Mouse (Mus musculus) limb, embryonic 11.5 days (tissue): ENCODE results near the gene Nmnat2. TPM values are rescaled to one million over a fixed set of nuclear protein-coding genes. Genes with fewer than 3 reads are reported as not detected.
A peak's percentile ranks its signal among the peaks of the same experiment; 100 is the strongest.

Experiments
- ATAC-seq: fragments of 200-750 bp; cut with Nextera tagmentation; 2 replicates; pipeline ENCODE4 v1.8.0; 2017; ENCODE audit warnings: low read depth; ENCODE audit not compliant: insufficient number of reproducible peaks, low FRiP score, low TSS enrichment
- DNase-seq: peaks from one replicate; pipeline ENCODE4 v3.0.0-alpha.2; 2015; ENCODE audit warnings: low spot score
- H3K27ac ChIP-seq: fragments of 300-500 bp; sonication (generic); replicated peaks from 2 replicates; pipeline ENCODE4 v1.5.1; 2014; ENCODE audit warnings: low read depth, mild to moderate bottlenecking, low read length
- H3K27me3 ChIP-seq: fragments of 300-500 bp; sonication (generic); 2 replicates; pipeline ENCODE4 v1.6.1; 2014; ENCODE audit warnings: mild to moderate bottlenecking, low read length, mixed read lengths; ENCODE audit not compliant: control insufficient read depth, insufficient read depth
- H3K36me3 ChIP-seq: fragments of 300-500 bp; sonication (generic); 2 replicates; pipeline ENCODE4 v1.6.1; 2014; ENCODE audit warnings: mild to moderate bottlenecking, low read length, moderate library complexity, mixed read lengths; ENCODE audit not compliant: control insufficient read depth, insufficient read depth
- H3K4me1 ChIP-seq: fragments of 300-500 bp; sonication (generic); 2 replicates; pipeline ENCODE4 v1.6.1; 2014; ENCODE audit warnings: low read length, mixed read lengths; ENCODE audit not compliant: control insufficient read depth, insufficient read depth
- H3K4me2 ChIP-seq: fragments of 300-500 bp; sonication (generic); 2 replicates; pipeline ENCODE4 v1.6.1; 2014; ENCODE audit warnings: low read depth, mild to moderate bottlenecking, moderate library complexity; ENCODE audit not compliant: severe bottlenecking
- H3K4me3 ChIP-seq: fragments of 300-500 bp; sonication (generic); 2 replicates; pipeline ENCODE4 v1.5.1; 2014; ENCODE audit warnings: low read depth, low read length
- H3K9ac ChIP-seq: fragments of 300-500 bp; sonication (generic); 2 replicates; pipeline ENCODE4 v1.6.1; 2014; ENCODE audit warnings: mild to moderate bottlenecking, low read length
- H3K9me3 ChIP-seq: fragments of 300-500 bp; sonication (generic); 2 replicates; pipeline ENCODE4 v1.6.1; 2016; ENCODE audit warnings: low read length; ENCODE audit not compliant: control insufficient read depth
- WGBS: fragments of 180-500 bp; shearing (Covaris S2); extraction: QIAGEN DNeasy Blood & Tissue Kit; methylation state at CpG from one replicate; pipeline ENCODE4 v1.1.7; 2014; 5-methylcytosine and 5-hydroxymethylcytosine counted together
- polyA plus RNA-seq: library from polyadenylated mRNA; unstranded; fragments of >200 nt; fragmentation: Nextera tagmentation; extraction: Ambion mirVana; gene quantifications from 2 replicates; pipeline ENCODE4 v1.2.1, GENCODE M21; 2014

Gene Nmnat2
- polyA plus RNA-seq, 1 experiment from 2014 or later, result 0.37 TPM

DNA sequence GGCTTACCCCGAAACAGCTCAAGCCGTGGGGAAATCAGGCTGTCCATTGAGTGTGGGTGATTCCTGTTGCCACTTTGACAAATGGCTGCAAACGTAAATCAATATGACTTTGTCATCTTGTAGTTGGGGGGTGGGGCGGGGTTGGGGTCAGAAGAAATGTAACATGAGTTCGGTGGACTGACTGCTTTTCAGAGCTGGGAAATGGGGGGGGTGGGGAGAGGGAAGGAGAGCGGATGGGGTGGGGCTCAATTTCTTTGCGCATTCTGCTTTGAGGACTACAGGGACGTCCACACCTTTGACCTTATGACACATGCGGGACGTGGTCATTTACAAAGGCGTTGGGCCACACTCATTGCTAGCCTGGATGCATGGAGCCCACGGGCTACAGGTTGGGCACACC, 77.2 kb downstream of the Nmnat2 start:
- H3K27ac ChIP-seq, result no peak overlapping the region
- H3K4me3 ChIP-seq, result no peak overlapping the region
- H3K27me3 ChIP-seq, result no peaks in the 10 kb centered on the region
- H3K4me1 ChIP-seq, result peaks cover 3% of the 10 kb centered on the region; the same call in 1 of the 2 replicates
- no peak overlapping the region for H3K4me2 ChIP-seq
- no peak for DNase-seq
- H3K36me3 ChIP-seq, result no peaks in the 10 kb centered on the region
- no peak overlapping the region for H3K9ac ChIP-seq
- no peak for ATAC-seq
- H3K9me3 ChIP-seq, result no peaks in the 10 kb centered on the region
- 67% methylated on average over 12 of the region's 12 CpGs for WGBS

DNA sequence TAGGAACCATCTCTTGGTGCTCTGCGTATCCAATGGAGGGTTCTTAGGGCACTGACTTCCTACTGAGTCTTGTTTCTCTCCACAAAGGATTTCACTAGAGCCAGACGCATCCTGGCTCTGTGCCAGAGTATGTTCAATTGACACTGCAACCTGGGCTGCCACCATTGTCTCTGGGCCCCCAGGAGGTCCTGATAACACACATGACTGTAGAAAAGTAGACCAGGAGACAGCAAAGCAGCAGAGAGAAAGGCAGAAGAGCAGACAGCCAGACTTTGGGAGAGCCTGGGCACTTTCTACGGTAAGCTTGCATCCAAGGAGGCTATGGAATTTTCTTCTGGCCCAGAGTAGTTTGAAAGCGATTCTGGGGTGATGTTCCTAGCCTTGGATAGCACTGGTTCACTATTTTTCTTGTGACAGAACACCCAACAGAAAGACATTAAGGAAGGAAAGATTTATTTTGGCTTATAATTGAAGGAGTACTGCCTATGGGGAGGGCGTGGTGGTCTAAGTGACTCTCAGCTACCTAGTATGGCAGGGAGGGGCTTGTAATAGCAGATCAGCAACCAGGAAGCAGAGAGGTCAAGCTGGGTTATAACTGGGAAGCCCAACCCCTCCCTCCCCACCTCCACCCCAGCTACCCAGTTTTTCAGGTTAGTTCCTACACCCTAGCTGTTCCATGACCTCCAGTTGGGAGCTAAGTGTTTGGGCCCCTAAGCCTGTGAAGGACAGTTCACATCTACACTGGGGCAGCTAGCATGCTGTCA, 78.5 kb downstream of the Nmnat2 start:
- H3K4me2 ChIP-seq, result no peak overlapping the region
- no peaks in the 10 kb centered on the region for H3K27me3 ChIP-seq
- no peak overlapping the region for H3K27ac ChIP-seq
- 80% methylated on average over 5 of the region's 5 CpGs for WGBS
- ATAC-seq (no peak), DNase-seq (no peak)
- H3K4me3 ChIP-seq, result no peak overlapping the region
- H3K36me3 ChIP-seq, result no peaks in the 10 kb centered on the region
- H3K4me1 ChIP-seq, result peaks cover 3% of the 10 kb centered on the region; the same call in 1 of the 2 replicates
- no peak overlapping the region for H3K9ac ChIP-seq
- no peaks in the 10 kb centered on the region for H3K9me3 ChIP-seq

DNA sequence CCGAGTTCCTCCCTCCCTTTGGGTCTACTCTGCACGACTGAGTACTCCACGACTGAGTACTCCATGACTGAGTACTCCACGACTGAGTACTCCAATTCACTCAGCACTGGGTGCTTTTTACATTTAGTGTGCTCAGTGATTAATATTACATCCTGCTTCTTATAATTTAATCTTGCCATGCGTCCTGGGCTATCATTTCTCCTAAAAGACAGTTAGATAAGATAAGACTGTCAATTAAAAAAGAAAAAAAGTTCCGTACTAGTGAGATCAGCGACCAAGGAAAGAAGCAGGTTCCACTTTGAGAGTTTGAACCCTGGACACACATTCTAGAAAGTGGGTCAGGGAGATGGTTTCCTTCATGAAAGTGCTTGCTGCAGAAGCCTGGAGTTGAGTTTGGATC, 79.3 kb downstream of the Nmnat2 start:
- ATAC-seq, result no peak
- H3K4me3 ChIP-seq, result no peak overlapping the region
- no peak overlapping the region for H3K9ac ChIP-seq
- peaks cover 3% of the 10 kb centered on the region; the same call in 1 of the 2 replicates for H3K4me1 ChIP-seq
- H3K9me3 ChIP-seq, result no peaks in the 10 kb centered on the region
- H3K27ac ChIP-seq, result no peak overlapping the region
- DNase-seq, result no peak
- H3K36me3 ChIP-seq, result no peaks in the 10 kb centered on the region
- no peaks in the 10 kb centered on the region for H3K27me3 ChIP-seq
- 78% methylated on average over 7 of the region's 7 CpGs for WGBS
- H3K4me2 ChIP-seq, result no peak overlapping the region

DNA sequence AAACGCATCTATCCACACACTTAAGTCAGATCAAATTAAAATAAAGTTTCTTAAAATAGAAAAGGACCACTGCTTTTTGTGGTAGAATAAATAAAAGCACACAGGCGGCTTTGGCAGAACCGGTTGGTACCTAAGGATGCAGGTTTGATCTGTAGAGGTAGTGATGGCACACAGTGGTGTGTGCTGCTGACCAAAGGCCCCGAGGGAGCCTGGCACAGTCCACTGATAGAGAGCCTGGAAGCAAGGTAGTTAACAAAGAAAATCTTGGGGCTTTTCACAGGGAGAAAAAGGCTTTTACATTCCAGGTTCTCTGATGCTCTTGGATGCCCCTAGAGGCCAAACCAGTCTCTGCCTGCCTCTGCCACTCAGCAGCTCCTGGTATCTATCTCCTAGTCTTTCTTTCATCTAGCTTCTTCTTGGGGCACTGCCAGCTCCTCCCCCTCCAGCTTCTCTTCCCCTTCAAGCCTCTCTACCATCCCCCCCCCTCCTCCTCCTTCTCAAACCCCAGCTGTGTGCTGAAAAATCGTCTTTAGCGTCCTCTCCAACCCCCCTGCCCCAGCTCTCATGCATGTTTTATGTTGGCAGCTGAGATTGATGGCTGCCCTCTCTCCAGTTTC, 80.6 kb downstream of the Nmnat2 start:
- peaks cover 3% of the 10 kb centered on the region; the same call in 1 of the 2 replicates for H3K4me1 ChIP-seq
- H3K9me3 ChIP-seq, result no peaks in the 10 kb centered on the region
- DNase-seq (peak; percentile 81), ATAC-seq (no peak)
- H3K9ac ChIP-seq, result peak overlapping the region; percentile 5; the same call in 1 of the 2 replicates
- 41% methylated on average over 6 of the region's 6 CpGs for WGBS
- no peaks in the 10 kb centered on the region for H3K27me3 ChIP-seq
- no peak overlapping the region for H3K27ac ChIP-seq
- H3K4me3 ChIP-seq, result no peak overlapping the region
- no peaks in the 10 kb centered on the region for H3K36me3 ChIP-seq
- no peak overlapping the region for H3K4me2 ChIP-seq

DNA sequence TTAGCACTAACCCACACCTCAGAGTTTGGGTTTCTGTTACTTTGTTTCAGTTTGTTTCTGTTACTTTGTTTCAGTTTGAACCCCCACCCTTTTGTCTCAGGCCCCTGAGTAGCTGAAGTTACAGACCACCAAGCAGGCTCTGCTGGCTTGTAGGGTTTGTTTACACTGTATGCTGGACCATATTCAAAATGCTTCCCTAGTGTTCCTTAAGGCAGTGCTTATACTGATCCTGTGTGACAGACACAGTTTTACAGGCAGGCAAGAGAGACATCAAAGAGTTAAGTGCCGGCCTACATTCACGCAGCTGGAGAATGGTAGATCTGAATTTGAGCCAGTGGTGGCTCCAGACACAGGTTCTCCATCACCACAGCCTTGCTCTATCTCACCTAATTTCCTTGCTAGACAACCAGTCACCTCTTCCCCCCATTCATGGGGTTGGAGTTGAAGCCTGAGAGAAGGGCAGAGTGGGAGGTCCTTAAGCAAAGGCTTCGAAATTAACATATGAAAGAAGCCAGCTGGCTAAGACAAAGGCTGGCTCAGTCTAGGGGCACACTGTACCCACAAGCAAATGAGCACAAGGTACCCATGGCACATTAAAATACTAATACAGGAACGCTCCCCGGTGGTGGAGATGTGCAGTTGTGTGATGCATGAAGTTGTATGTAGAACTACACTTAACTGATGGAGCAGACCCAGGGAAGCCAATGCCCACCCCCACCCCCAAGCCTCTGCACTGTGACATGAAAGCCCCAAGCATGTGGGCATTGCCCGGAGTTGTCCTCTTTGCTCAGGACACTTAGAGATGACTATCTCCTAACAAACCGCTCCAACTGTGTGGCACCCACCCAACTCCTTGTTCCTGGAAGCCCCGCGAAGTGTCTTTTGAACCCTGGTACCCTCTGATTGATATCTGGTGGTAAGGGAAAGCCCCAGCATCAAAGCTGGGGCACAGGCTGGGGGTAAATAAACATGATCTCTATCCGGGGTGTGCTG, 82.9 kb downstream of the Nmnat2 start:
- 69% methylated on average over 10 of the region's 10 CpGs for WGBS
- no peaks in the 10 kb centered on the region for H3K36me3 ChIP-seq
- H3K4me2 ChIP-seq, result no peak overlapping the region
- no peaks in the 10 kb centered on the region for H3K9me3 ChIP-seq
- ATAC-seq (no peak), DNase-seq (no peak)
- no peak overlapping the region for H3K27ac ChIP-seq
- no peak overlapping the region for H3K4me3 ChIP-seq
- no peaks in the 10 kb centered on the region for H3K27me3 ChIP-seq
- H3K4me1 ChIP-seq, result no peaks in the 10 kb centered on the region
- no peak overlapping the region for H3K9ac ChIP-seq

DNA sequence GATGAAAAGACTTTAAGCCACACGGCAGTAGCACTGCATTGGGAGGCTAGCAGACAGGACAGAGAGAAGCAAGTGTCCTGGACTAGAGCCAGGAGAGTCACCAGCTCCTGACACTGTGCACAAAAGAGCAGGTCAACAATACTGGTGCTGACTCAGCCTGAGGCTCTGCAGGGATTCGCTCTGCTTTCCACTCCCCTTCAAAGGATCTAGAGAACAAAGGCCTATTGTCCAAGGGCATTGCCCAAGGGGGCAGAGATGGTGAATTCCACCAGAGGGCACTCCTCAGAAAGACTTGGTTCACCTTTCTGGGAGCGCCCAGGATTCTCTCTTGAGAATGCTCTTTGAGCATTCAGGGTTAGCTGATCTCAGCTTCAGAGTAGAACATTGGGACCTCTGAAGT, 85.3 kb downstream of the Nmnat2 start:
- Histone ChIP-seq H3K9me3 (no peaks in the 10 kb centered on the region), H3K4me1 (no peaks in the 10 kb centered on the region), H3K4me3 (no peak overlapping the region), H3K27ac (no peak overlapping the region), H3K4me2 (no peak overlapping the region), H3K36me3 (no peaks in the 10 kb centered on the region), H3K9ac (no peak overlapping the region), H3K27me3 (no peaks in the 10 kb centered on the region)
- DNase-seq (no peak), ATAC-seq (no peak)
- WGBS, result 58% methylated on average over 3 of the region's 3 CpGs

DNA sequence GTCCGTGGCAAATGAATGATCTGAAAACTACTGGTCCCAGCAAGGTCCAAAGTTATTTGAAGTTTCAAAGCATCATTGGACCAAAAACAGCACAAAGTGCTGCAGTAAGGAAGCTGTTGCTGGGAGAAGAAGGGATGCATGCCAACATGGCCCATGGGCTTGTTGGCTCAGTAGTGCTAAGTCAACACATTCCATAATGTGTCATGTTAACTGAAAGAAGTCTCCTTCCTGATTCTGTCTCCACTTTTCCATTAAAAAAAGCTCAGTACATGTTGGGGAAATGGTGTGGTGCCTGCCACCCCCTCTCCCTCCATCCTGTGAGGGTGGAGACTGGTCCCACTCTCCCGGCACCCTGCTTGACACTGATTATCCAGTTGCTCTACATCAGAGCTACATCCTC, 86.3 kb downstream of the Nmnat2 start:
- Histone ChIP-seq H3K36me3 (no peaks in the 10 kb centered on the region), H3K27ac (no peak overlapping the region), H3K4me3 (no peak overlapping the region), H3K4me1 (no peaks in the 10 kb centered on the region), H3K9me3 (no peaks in the 10 kb centered on the region), H3K9ac (no peak overlapping the region), H3K27me3 (no peaks in the 10 kb centered on the region), H3K4me2 (no peak overlapping the region)
- ATAC-seq, result no peak
- WGBS, result 81% methylated on average over 2 of the region's 2 CpGs
- no peak for DNase-seq

DNA sequence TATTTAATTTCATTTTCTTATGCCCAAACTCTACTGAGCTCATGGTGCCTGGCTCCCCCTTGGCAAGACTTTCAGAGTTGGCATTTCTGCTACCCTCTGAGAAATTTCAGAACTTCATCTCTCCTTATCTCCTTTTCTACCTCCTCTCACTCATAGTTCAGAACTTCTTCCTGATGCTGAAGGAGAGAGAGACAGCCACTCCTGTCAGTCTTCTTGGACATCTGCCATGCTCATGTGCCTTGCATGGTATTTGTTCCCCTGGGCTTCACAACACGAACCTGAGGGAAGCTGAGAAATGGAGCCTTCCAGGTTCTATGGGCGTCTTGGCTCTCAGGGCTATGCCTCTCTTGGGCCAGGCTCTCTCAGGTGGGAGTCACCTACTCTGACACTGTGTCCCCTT, 87.5 kb downstream of the Nmnat2 start:
- 84% methylated on average over 2 of the region's 2 CpGs for WGBS
- no peak overlapping the region for H3K4me2 ChIP-seq
- H3K9me3 ChIP-seq, result no peaks in the 10 kb centered on the region
- H3K9ac ChIP-seq, result no peak overlapping the region
- H3K27ac ChIP-seq, result no peak overlapping the region
- H3K4me1 ChIP-seq, result no peaks in the 10 kb centered on the region
- DNase-seq (no peak), ATAC-seq (no peak)
- no peaks in the 10 kb centered on the region for H3K36me3 ChIP-seq
- no peaks in the 10 kb centered on the region for H3K27me3 ChIP-seq
- H3K4me3 ChIP-seq, result no peak overlapping the region
